Mouse (Mus musculus): ENCODE results near the gene Ylpm1.
A peak's percentile ranks its signal among the peaks of the same experiment; 100 is the strongest.

Gene Ylpm1

DNA sequence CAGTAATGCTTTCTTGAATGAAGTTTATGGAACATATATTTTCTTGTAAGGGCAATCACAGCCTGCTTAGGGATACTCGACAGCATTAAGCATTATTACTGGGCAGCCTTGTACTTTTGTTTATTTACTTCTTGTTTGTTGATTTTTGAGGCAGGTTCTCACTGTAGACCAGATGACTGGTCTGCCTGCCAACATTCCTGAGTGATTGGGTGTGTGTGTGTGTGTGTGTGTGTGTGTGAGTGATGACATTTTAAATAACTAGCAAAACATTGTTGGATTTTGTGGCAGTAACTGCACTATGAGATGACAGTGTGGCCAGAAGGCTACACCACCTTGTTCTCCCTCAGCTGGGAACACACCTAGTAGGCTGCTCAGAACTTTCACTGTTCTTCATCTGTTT is 13.7 kb downstream of the Ylpm1 start:
- DNase-seq (ENCODE audit: low read depth, low spot score): no peak

DNA sequence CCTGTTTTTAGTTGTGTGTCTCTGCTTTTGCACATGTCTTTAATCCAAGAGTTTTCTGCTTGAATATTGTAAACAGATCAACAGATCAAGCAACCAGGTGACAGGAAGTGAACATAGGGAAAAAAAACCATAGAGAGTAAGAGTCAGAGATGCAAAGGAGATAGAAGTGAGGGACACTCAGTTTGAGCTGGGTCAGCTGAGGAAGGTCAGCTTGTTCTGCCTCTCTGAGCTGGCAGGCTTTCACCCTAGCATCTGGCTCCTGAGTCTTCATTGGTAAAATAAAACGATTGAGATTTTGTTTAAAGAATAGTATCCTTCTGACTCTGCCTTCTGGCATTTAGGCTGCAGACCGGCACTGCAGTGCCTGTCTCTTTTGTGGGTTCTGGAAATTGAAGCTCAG is 14.4 kb downstream of the Ylpm1 start:
- no peak for DNase-seq (ENCODE audit: low read depth, low spot score)

DNA sequence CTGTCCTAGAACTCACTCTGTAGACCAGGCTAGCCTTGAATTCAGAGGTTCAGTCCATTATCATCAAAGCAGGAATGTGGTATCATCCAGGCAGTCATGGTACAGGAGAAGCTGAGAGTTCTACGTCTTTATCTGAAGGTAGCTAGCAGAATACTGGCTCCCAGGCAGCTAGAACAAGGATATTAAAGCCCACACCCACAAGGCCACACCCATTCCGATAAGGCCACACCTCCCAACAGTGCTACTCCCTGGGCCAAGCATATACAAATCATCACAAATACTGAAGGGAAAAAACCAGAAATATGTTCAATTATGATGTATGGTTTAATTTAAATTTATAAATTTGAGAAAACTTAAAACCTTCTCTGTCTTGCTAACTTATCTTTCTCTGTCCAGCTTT is 16.1 kb downstream of the Ylpm1 start:
- DNase-seq (ENCODE audit: low read depth, low spot score): no peak

DNA sequence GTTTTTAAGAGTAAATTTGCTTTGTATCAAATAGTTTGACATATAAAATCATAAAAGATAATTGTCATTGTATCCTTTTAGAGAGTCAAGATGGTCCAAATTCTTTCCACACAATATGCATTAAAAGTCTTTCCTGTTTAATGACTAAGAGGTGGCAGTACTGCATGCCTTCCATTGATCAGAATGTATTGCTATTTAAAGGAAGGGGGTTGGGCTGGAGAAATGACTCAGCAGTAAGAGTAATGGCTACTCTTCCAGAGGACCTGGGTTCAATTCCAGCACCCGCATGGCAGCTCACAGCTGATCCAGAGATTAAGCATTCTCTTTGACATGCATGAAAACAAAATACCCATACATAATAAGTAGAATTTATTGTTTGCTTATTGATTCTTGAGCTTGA is 25.9 kb downstream of the Ylpm1 start:
- DNase-seq (ENCODE audit: low read depth, low spot score): no peak

DNA sequence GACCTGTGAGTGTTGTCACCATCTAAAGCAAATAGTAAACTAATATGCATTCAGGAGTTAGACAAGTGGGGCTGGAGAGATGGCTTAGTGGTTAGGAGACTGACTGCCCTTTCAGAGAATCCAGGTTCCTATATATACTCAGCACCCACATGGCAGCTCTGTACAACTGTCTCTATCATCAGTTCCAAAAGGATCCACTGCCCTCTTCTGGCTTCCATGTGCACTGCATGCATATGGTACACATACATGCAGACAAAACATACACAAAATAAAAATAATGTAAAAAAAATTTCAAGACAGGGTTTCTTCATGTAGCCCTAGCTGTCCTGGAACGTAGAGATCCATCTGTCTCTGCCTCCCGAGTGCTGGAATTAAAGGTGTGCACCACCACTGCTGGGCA is 36.6 kb downstream of the Ylpm1 start:
- no peak for DNase-seq (ENCODE audit: low read depth, low spot score)

DNA sequence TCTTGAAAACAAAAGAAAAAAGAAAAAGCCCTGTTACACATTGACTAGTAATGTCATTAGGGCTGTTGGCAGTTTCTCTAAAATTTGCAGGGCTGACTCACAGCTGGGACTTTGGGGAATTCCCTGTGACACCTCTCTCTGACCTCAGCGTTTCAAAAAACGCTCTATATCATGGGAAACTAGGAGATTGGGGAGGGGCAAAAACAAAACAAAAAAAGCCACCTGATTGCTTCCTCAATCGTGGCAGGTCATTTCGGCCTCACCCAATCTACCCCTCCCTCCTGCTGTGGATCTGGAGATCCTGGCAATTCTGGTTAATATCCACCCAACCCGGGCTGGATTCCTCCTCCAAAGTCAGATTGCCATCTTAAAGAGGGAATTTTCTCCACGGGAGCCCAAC is 55.1 kb downstream of the Ylpm1 start:
- DNase-seq (ENCODE audit: low read depth, low spot score): no peak

DNA sequence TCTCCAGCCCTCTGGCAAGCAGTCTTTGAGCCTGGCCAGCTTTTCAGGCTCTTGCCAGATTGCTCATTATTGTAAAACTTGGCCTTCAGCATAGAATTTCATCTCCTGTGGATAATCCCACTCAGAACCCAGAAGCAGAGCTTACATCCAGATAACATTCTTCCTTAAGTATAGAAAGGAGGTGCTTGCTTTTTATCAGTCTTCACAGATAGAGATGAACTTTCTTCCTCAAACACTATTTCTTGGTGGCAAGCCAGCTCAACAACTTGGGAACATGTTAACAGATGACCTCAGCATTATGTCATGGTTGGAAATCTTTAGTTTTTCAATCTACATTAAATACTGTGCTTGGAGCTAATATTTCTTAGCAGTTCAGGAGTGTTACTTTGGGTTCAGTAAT is 74.9 kb downstream of the Ylpm1 start:
- no peak for DNase-seq (ENCODE audit: low read depth, low spot score)

DNA sequence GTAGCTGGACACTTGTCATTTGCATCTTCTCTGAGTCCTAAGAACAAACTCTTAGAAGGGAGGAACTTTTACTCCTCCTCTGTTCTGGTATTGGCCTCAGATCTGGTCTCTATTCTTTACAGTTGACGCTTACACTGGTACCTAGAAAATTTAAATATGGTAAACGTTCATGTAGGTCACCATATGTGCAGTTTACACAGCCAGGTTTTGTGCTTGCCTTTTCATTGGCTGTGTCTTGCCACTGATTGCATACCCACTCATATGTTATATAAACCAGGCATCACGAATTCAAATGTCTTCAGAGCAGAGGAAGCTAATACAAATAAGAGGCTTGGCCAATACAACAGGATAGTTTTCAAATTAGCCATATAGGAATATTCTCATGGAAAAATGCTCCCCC is 81.0 kb downstream of the Ylpm1 start:
- peak; percentile 51 for DNase-seq (ENCODE audit: low read depth, low spot score)

DNA sequence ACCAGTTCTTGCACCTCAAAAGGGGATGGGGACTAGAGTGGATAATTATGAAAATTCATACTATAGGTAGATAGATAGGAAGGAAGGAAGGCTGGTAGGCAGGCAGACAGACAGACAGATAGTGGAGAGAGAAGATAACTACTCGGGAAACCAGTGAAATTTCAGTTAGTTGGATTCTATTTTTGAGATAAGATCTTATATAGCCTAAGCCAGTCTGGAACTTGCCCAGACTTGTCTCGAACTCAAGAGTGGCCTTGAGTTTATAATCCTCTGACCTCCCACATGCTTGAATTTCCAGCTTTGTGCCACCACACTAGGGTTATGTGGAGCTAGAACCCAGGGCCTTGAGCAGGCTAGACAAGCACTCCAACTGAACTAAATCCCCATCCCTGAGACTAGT is 88.1 kb downstream of the Ylpm1 start:
- DNase-seq (ENCODE audit: low read depth, low spot score): no peak

DNA sequence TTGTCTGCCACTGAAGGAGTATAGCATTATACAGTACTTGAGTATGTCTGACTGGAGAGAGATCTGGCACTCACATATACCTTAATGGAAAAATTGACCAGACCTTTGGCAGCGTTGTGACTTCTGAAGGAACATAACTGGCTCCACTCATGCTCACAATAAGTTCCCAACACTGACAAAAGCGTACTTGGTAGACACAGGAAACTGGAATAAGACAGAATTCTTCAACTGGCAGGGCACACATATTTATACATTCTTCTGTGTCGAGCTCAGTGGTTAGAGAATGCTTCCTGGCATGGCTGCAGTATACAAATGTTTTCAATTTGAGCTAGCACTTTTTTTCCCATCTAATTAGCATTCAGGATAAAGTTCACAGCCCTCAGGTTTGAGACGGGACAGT is 88.8 kb downstream of the Ylpm1 start:
- DNase-seq (ENCODE audit: low read depth, low spot score): no peak

DNA sequence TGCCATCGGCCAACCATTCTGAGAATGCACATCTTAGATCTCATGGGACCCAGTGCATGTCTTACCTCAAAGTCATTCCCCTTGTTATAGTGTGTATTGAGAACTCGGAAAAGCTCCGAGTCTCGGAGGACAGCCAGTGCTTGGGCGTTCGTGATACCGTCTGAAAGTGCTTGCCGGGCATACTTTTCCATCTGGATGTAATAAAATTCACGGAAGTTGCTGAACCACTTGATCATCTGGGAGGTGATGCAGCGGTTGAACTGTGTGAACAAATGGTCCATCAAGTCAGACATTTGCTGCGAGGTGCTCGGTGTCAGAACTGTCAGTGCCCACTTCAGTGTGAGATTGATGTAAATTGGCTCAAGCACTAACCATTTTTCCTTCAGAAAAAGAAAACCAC is 91.7 kb downstream of the Ylpm1 start:
- no peak for DNase-seq (ENCODE audit: low read depth, low spot score)

DNA sequence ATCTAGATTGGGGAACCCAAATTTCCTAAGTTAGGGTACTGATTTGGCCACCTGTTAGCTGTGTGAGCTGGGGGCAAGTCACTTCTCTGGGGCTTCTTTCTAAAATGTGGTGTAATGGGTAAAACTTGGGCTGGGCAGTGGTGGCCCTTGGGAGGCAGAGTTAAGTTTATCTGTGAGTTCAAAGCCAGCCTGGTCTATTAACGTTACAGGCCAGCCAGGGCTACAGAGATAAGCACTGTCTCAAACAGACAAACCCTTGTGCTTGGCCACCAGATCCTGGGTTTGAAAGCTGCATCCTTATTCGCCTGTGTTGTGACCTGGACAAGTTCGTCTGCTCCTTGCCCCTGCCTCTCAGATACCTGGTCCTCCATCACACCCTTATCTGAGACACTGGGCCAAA is 95.1 kb downstream of the Ylpm1 start:
- no peak for DNase-seq (ENCODE audit: low read depth, low spot score)

DNA sequence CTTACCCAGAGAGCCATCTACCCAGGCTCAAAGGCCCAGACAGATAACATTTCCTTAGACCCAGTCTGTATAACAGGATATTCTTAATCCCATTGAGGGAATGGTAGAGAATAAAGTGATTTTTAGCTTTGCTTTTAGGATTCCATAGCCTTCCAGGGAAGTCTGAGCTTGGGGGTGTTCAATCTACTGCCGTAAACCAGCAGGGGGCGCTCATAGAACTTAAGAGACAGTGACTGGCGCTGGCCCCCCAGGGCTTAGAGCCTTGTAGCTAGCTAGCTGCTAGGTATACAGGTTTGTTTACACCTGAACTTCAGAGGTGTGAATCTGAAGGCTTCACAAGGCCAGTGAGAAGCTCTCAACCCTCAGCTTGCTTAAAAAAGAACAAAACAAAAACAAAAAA is 96.1 kb downstream of the Ylpm1 start:
- peak; percentile 58 for DNase-seq (ENCODE audit: low read depth, low spot score)

DNA sequence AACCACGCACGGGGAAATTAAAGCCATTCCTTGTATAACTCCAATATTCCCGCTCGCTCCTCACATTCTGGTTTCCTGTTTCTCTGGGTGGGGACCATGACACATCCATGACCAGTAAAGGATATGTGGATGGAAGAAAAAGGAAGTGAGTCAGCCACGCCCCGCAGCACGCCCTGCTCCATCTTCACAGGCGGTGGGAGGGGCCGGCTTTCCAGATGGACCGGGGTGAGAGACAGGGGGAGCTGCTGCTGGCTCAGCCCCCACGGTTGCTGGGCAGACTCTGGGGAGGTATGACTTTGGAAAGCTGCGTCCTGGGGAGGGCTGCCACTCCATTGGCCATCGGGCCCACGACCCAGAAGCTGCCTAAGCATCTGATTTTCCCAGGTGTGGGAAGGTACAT is 97.9 kb downstream of the Ylpm1 start:
- DNase-seq (ENCODE audit: low read depth, low spot score): no peak

DNA sequence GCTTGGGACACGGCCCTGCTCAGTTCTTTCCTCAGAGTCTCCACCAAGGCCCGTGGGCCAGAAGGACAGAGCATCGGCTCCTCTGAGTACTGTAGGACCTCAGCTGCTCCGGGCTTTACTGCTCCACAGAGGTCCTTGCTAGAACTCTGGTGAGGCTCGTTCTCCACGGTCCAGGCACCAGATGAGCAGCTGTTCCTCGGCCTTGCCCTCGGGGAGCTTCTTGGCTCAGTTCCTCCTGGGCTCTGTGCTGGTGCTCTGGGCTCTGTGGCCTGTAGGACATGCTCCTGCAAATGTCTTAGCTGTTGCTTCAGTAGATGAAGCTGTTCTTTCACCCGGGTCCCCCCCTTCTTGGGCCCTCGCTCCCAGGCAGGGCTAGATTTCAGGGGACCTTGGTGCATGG is 98.6 kb downstream of the Ylpm1 start:
- DNase-seq (ENCODE audit: low read depth, low spot score): no peak

DNA sequence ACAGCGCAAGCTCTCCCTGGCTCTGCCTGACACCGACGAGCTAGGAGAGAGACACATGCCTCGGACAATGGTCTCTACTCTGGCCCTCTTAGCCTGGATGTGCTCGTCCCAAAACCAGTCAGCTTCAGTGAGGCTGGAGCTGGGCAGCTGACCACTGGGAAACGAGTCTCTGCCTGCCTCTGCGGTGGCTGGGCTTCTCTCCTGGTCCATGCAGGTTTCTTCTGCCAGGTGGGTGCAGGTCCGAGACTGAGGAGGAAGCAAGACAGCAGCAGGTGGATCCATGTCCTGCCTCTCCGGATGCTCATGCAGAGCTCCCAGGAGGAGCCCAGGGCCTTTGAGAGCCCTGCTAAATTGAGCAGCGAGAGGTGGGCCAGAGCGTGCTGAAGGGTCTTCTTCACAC is 99.0 kb downstream of the Ylpm1 start:
- no peak for DNase-seq (ENCODE audit: low read depth, low spot score)

DNA sequence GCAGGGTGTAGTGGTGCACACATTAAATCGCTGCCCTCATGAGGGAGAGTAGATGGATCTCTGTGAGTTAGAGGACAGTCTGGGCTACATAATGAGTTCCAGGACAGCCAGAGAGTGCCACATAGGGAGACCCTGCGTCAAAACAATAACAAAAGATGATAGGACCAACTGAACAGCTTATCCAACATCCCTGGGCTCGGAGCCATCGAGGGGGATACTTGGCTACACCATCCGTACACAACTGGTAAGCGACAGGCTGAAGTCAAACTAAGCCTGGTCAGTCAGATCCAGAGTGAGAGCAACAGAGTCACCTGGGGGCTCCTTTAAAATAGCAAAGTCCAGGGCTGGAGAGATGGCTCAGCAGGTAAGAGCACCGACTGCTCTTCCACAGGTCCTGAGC is 99.7 kb downstream of the Ylpm1 start:
- DNase-seq (ENCODE audit: low read depth, low spot score): no peak

DNA sequence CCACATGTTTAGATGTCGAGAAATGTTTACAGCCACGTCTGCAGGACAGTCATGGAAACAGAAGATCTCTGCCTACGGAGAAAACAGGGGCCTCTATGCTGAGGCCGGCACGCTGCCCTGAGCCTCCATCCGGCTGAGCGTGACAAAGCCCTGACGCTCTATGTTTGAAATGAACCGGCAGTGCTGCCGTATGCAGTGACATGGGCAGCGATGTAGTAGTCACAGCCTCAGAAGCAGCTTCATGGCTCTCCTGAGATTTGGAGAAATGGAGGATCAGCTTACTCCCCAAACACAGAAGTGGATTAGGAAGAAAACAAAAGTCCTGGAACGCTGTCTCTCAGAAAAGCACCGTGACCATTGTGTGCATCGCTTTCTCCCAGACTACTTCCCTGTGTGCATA is 104.9 kb downstream of the Ylpm1 start:
- DNase-seq (ENCODE audit: low read depth, low spot score): no peak

DNA sequence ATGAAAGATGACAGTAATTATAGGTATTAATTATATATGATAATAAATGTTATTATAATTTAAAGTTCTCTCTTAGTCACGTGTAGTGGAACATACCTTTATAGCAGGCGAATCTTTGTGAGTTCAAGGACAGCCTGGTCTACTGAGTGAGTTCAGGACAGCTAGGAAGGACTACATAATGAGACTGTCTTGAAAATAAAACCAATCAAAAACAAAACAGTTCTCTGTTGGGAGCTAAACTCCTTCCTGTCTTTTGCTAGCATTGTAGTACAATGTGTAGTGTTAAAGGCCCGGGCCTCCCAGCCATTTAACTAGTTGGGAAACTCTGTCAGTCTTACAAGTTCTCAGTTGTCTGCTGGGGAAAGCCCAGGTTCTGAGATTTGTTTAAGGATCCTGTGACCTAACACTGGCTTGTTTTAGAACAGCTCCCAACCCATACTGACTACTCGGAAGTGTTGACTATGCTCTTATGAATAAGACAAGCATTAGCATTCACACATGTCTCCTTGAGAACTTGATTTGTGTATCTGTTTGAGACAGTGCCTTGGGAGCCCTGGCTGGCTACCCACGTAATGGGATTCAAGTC is 105.5 kb downstream of the Ylpm1 start:
- no peak for DNase-seq (ENCODE audit: low read depth, low spot score)

DNA sequence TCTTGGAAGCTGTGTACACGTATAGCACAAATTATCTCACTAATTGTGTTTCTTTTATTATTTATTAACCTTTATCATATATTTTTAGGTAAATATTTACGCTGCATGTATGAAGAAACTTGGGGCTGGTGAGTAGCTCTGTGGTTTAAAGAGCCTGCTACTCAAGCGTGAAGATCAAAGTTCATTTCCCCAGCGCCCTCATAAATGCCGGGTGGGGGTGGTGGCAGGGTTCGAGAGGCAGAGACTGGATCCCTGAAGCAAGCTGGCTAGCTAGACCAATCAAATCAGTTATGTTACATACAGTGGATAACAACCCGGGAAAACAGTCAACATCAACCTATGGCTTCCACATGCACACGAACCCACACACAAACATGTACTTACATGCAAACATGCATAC is 107.0 kb downstream of the Ylpm1 start:
- DNase-seq (ENCODE audit: low read depth, low spot score): no peak

DNA sequence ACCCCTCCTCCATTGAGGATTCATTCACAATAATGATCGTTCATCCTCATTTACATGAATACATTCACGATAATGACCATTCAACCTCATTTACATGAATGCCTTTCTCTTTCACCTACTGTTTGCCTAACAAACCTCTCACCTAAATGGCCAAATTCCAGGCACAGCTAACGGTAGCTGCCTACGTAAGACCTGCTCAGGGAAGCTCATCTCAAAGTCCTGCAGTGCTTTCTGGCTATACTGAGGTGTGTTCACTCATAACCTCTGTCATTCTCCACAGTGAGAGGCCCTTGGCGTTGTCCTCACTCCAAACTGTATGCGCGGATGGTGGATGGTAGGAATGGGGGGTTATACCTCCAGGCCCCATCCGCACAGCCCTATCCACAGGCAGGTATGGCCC is 108.7 kb downstream of the Ylpm1 start:
- no peak for DNase-seq (ENCODE audit: low read depth, low spot score)

DNA sequence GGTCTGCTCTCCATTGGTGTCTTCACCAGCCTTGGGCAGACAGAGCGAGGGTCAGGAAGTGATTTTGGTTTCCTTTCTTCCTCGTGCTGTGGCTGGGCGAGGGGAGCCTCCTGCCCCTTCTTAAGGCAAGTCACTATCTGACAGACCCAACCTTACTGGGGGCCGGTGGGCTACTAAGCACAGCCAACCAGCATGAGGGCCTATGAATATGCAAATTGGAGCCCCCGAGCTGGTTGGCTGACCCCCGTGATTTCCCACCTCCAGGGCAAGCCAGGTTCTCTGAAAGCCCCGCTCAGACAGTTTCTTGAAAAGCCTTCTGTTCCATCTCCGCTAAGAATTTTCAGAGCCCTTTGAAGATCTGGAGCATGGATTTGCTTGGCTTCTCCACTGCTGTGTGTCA is 110.2 kb downstream of the Ylpm1 start:
- no peak for DNase-seq (ENCODE audit: low read depth, low spot score)

DNA sequence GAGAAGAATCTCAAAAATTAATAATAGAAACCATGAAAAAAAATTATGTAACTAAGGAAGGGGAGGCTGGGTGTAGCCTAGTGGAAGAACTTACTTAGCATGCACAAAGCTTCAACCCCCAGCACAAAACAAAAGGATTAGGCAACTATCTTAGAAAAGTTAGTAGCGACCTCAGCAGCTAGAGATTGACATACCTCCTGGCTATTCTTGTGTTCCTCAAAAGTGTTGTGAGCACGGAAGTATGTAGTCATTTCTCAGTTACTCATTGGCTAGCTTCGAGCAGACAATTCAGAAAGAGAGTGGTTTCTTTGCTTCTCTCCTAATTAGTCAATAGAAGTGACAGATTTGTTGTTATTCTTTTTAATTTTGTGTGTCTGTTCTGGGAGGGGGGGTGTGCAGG is 112.5 kb downstream of the Ylpm1 start:
- DNase-seq (ENCODE audit: low read depth, low spot score): no peak

DNA sequence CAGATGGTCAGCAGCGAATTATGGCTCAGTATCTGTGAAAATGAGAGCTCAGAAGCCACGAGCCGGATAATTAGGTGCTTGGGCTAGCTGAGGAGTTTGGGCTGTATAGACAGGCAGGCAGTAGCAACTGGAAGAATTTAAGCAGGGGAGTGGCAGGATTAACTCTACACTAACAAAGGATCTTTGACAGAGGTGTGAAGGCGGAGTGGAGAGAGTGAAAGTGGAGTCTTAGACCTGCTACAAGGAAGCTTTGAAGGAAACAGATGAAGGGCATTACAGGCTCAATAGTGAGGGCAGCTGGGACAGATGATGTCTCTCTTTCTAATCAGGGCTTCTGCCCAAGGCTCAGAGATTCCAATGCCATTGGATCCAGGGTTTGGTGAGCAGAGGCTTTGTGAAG is 113.3 kb downstream of the Ylpm1 start:
- no peak for DNase-seq (ENCODE audit: low read depth, low spot score)

Measured in telencephalon, adult 2 months (tissue).